Mouse (Mus musculus) neural tube, embryonic 14.5 days (tissue): Measurements from ENCODE around the gene Ret. TPM values are rescaled to one million over a fixed set of nuclear protein-coding genes. Genes with fewer than 3 reads are reported as not detected.

Experiments
- polyA plus RNA-seq: library from polyadenylated mRNA; unstranded; fragments of >200 nt; fragmentation: Nextera tagmentation; extraction: Ambion mirVana; gene quantifications from 2 replicates; pipeline ENCODE4 v1.2.1, GENCODE M21; 2014

Gene Ret
- polyA plus RNA-seq, 1 experiment from 2014 or later, result 22.5 TPM

Other genes starting within 250 kb of the Ret start
- 1.4 and 1.6 TPM in 2 replicates for gene Rasgef1a, start 186.3 kb downstream of the Ret start, polyA plus RNA-seq
- 12.6 and 13.2 TPM in 2 replicates for gene Csgalnact2, start 58.6 kb downstream of the Ret start, polyA plus RNA-seq
- gene Bms1, start 221.8 kb upstream of the Ret start, polyA plus RNA-seq, result 19.3 and 26.9 TPM in 2 replicates